Mouse (Mus musculus) forebrain, embryonic 14.5 days (tissue): ENCODE measurements around the gene Apol8. TPM values are rescaled to one million over a fixed set of nuclear protein-coding genes. Genes with fewer than 3 reads are reported as not detected.
"Not testable (repeated sequence)": the region's sequence is repeated elsewhere in the genome, so short reads cannot be mapped to it uniquely, and the experiment has no call there.

ENCODE experiments used
- ATAC-seq: fragments of 200-750 bp; cut with Nextera tagmentation; 2 replicates; pipeline ENCODE4 v1.8.0; 2017; ENCODE audit warnings: mild to moderate bottlenecking, moderate library complexity
- DNase-seq: peaks from one replicate; pipeline ENCODE4 v3.0.0-alpha.2; 2015; ENCODE audit warnings: low spot score
- H3K27ac ChIP-seq: fragments of 300-500 bp; sonication (generic); 2 replicates; pipeline ENCODE4 v1.5.1; 2014; ENCODE audit warnings: low read depth, mild to moderate bottlenecking, control low read depth, low read length, moderate library complexity
- H3K27me3 ChIP-seq: fragments of 300-500 bp; sonication (generic); replicated peaks from 2 replicates; pipeline ENCODE4 v1.6.1; 2014; ENCODE audit warnings: low read length, control low read depth, mixed read lengths; ENCODE audit not compliant: control insufficient read depth, insufficient read depth
- H3K36me3 ChIP-seq: fragments of 300-500 bp; sonication (generic); 2 replicates; pipeline ENCODE4 v1.6.1; 2014; ENCODE audit warnings: low read length, control low read depth; ENCODE audit not compliant: control insufficient read depth, insufficient read depth
- H3K4me1 ChIP-seq: fragments of 300-500 bp; sonication (generic); 2 replicates; pipeline ENCODE4 v1.6.1; 2014; ENCODE audit warnings: antibody characterized with exemption, low read length, control low read depth; ENCODE audit not compliant: control insufficient read depth, insufficient read depth
- H3K4me2 ChIP-seq: fragments of 300-500 bp; sonication (generic); 2 replicates; pipeline ENCODE4 v1.6.1; 2014; ENCODE audit warnings: mild to moderate bottlenecking, control low read depth, low read length
- H3K4me3 ChIP-seq: fragments of 300-500 bp; sonication (generic); 2 replicates; pipeline ENCODE4 v1.5.1; 2014; ENCODE audit warnings: low read depth, low read length, control low read depth
- H3K9ac ChIP-seq: fragments of 300-500 bp; sonication (generic); 2 replicates; pipeline ENCODE4 v1.6.1; 2014; ENCODE audit warnings: mild to moderate bottlenecking, low read length, control low read depth, moderate library complexity
- H3K9me3 ChIP-seq: fragments of 300-500 bp; sonication (generic); replicated peaks from 2 replicates; pipeline ENCODE4 v1.6.1; 2016; ENCODE audit warnings: low read length, control low read depth, mixed read lengths; ENCODE audit not compliant: control insufficient read depth
- WGBS: fragments of 180-500 bp; shearing (Covaris S2); extraction: QIAGEN DNeasy Blood & Tissue Kit; methylation state at CpG from one replicate; pipeline ENCODE4 v1.1.7; 2014; 5-methylcytosine and 5-hydroxymethylcytosine counted together
- polyA plus RNA-seq: library from polyadenylated mRNA; unstranded; fragments of >200 nt; fragmentation: Nextera tagmentation; extraction: Ambion mirVana; gene quantifications from 2 replicates; pipeline ENCODE4 v1.2.1, GENCODE M21; 2014

Apol8 gene
- polyA plus RNA-seq, 1 experiment from 2014 or later, result 0.06 TPM

- Histone ChIP-seq H3K9ac (no peak overlapping the region), H3K9me3 (no peaks in the 10 kb centered on the region), H3K36me3 (no peaks in the 10 kb centered on the region), H3K27ac (no peak overlapping the region), H3K27me3 (no peaks in the 10 kb centered on the region), H3K4me1 (no peaks in the 10 kb centered on the region), H3K4me2 (no peak overlapping the region), H3K4me3 (no peak overlapping the region)
- no peak for DNase-seq
- ATAC-seq, result no peak
- WGBS, result 85% methylated on average over 5 of the region's 5 CpGs
These were observed 25.2 kb downstream of the Apol8 start for GRCm38 (mm10) chr15:77731605-77732004.

DNA sequence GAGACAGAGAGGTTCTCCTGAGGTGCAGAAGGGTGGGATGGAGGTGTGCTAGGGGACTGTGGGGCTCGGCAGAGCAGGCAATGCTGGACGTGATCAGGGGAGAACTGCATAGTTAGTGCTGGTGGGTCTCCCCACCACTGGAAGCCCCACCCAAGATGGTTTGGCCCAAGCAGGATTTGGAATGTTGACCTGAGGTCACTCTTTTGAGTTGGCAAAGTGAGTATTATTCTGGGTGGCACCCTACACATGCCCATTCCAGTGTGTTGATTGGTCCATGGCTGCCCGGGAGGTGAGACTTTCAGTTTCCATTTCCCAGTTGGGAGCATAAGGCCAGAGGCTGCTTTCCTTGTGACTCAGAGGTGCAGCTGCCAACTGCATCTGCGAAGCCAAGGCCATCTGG lies 28.1 kb downstream of the Apol8 start, which contains the start of gene Apol9b:
Gene Apol9b, plus strand, starts transcription at position 301 of the 400 bp plus-strand sequence.
- 83% methylated on average over 1 of the region's 4 CpGs for WGBS
- not testable (repeated sequence) for ATAC-seq, H3K27ac ChIP-seq, H3K9ac ChIP-seq, H3K4me3 ChIP-seq, H3K4me1 ChIP-seq, H3K4me2 ChIP-seq, H3K9me3 ChIP-seq, H3K27me3 ChIP-seq, DNase-seq, H3K36me3 ChIP-seq

GRCm38 (mm10) chr15:77727745-77728144 lies 29.1 kb downstream of the Apol8 start:
- not testable (repeated sequence) for H3K9me3 ChIP-seq, H3K4me1 ChIP-seq, H3K27me3 ChIP-seq, H3K9ac ChIP-seq, H3K27ac ChIP-seq, H3K4me3 ChIP-seq, DNase-seq, ATAC-seq, H3K4me2 ChIP-seq, H3K36me3 ChIP-seq
- WGBS, result 87% methylated on average over 3 of the region's 3 CpGs

- not testable (repeated sequence) for ATAC-seq, H3K9ac ChIP-seq, H3K27ac ChIP-seq, H3K36me3 ChIP-seq, H3K4me1 ChIP-seq, H3K4me3 ChIP-seq, H3K4me2 ChIP-seq, H3K27me3 ChIP-seq, H3K9me3 ChIP-seq
- WGBS, result 3% methylated on average over 3 of the region's 3 CpGs
- DNase-seq, result peak; percentile 13
These were observed 29.7 kb downstream of the Apol8 start for GRCm38 (mm10) chr15:77727139-77727538.

DNA sequence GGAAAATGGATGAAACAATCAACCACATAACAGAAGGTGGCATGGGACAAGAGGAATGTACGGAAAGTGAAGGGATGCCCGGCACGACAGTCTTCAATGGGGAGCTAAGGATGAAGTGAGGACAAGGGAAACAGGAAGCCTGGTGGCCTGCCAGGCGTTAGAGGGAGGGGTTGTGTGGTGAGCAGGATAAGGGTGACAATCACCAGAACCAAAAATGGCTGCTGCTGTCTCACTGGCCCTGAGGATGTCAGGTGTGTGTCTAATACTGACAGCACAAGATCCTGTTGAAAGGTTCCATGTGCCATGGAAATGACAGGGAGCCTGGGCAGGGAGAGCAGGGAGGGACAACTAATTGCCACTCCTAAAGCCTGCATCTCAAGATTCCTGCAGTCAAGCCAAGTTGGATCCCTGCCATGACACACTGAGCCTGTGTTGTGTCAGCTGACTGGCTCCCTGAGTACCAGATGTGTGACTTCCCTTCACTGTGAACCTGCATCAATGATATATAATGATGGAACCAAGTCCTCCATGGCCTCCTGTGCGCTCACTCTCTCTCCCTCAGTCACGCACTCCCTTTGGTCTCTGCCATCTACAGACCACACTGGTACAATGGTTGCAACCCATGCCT lies 31.3 kb downstream of the Apol8 start:
- H3K9ac ChIP-seq, H3K4me3 ChIP-seq, H3K36me3 ChIP-seq, H3K4me1 ChIP-seq, H3K9me3 ChIP-seq, ATAC-seq, H3K27ac ChIP-seq, H3K27me3 ChIP-seq, H3K4me2 ChIP-seq: not testable (repeated sequence)
- peak; percentile 52 for DNase-seq
- WGBS, result 84% methylated on average over 6 of the region's 6 CpGs

DNA sequence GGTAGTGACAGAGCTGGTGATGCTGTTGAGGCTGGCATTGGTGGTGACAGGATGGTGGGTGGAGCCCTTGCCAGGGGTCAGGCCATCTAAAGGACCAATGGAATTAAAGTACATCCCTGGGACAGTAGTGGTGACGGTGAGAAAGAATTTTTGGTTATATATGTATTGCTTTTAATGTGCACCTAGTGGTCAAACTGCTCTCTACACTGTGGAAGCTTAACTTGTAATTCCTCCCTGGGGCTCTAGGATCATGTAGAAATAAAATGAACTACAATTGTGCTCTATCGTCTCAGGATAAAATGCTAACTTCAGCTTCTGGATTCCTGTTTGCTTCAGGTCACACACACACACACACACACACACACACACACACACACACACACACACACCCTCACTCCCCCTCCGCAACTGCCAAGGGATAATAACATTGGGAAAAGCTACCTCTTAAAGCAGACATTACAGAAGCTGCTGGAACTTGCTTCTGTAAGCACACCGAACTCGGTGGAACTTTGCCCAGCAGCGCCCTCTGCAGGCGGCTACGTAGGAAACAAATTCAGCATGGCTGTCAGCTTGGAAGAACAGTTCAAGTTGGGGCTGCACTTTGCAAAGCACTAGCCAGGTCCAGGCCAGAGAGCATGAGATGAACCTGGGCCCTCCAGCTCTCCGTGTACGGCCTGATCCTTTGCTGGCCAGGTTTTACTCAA lies 32.4 kb downstream of the Apol8 start:
- H3K27me3 ChIP-seq, DNase-seq, H3K27ac ChIP-seq, H3K36me3 ChIP-seq, ATAC-seq, H3K4me1 ChIP-seq, H3K9ac ChIP-seq, H3K9me3 ChIP-seq, H3K4me2 ChIP-seq, H3K4me3 ChIP-seq: not testable (repeated sequence)
- WGBS, result 14% methylated on average over 3 of the region's 10 CpGs

DNA sequence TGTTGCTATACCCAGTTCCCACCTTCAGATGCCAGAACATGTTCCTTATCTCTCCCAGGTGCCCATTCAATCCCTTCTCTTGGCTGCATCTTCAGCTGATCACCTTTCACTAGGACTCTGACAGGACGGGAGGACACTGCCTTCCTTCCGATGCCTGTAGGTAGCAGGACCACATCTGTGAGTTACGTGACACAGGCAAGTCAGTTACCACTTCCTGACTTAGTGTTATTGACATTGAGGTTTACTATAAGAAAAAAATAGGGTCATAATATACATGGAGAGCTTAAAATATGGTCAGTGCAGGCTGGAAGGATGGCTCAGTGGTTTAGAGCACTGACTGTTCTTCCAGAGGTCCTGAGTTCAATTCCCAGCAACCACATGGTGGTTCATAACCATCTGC lies 35.3 kb downstream of the Apol8 start:
- no CpG with 5 or more reads among the region's 3 CpGs for WGBS
- not testable (repeated sequence) for H3K9me3 ChIP-seq, H3K27ac ChIP-seq, H3K27me3 ChIP-seq, H3K9ac ChIP-seq, H3K4me1 ChIP-seq, DNase-seq, ATAC-seq, H3K4me3 ChIP-seq, H3K4me2 ChIP-seq, H3K36me3 ChIP-seq

- H3K9me3 ChIP-seq, H3K27ac ChIP-seq, H3K9ac ChIP-seq, H3K27me3 ChIP-seq, H3K4me3 ChIP-seq, ATAC-seq, H3K4me2 ChIP-seq, DNase-seq, H3K4me1 ChIP-seq, H3K36me3 ChIP-seq: not testable (repeated sequence)
- 86% methylated on average over 2 of the region's 6 CpGs for WGBS
These were observed 38.6 kb downstream of the Apol8 start for GRCm38 (mm10) chr15:77718240-77718639.

GRCm38 (mm10) chr15:77708936-77709335 lies 47.9 kb downstream of the Apol8 start:
- not testable (repeated sequence) for H3K4me1 ChIP-seq, H3K9ac ChIP-seq, H3K36me3 ChIP-seq, H3K9me3 ChIP-seq, H3K27me3 ChIP-seq, H3K4me3 ChIP-seq, H3K4me2 ChIP-seq, DNase-seq, H3K27ac ChIP-seq, ATAC-seq
- WGBS, result no CpG with 5 or more reads among the region's 1 CpGs
